12 mouse cellular contexts compared by ENCODE assay signal in genomic region chr19:43666661-43667429, GRCm38 (mm10). TPM values are rescaled to one million over a fixed set of nuclear protein-coding genes. Genes with fewer than 3 reads are reported as not detected.
DNase-seq lines count a peak whose midpoint lies in the region; ATAC-seq and TF ChIP-seq lines count a peak whose summit lies in the region.
"Had no signal": no experiment of that assay in that cellular context is flagged by ENCODE, and none has a peak within 500 bp of the region (broad histone marks: within the 10 kb centered on the region; RNA-seq: fewer than 3 reads in every experiment).

No protein-coding gene starts in this region.

- H3K4me2 ChIP-seq in liver, postnatal 0 days (ENCODE audit: low read depth, low read length), result no peak overlapping the region
- H3K4me2 ChIP-seq in liver, embryonic 12.5 days, result no peak overlapping the region
- H3K4me2 ChIP-seq: embryonic facial prominence, embryonic 12.5 days; midbrain, embryonic 12.5 days had no signal

- ATAC-seq in liver, postnatal 0 days, result peak; percentile 10; the same call in 1 of the 2 replicates
- no peak for ATAC-seq in liver, embryonic 12.5 days
- ATAC-seq in megakaryocyte progenitor cell, adult 5-6 weeks (replicated peaks; ENCODE audit: poor library complexity), result peak; percentile 42
- ATAC-seq: inflammation-experienced regulatory T-cells, adult 6 months had no signal

- DNase-seq in liver, postnatal 0 days, result no peak
- DNase-seq in NIH3T3 (ENCODE audit: low read depth) (peak; percentile 69), liver (no peak)
- peak; percentile 61 for DNase-seq in gastrocnemius, adult 2 months
- DNase-seq in right cerebral cortex, postnatal 36 days (ENCODE audit: low spot score in 2 of 2), result no peak

- WGBS in liver, postnatal 0 days (ENCODE audit: insufficient replicate concordance), result 84% methylated on average over 22 of the region's 22 CpGs
- 78% methylated on average over 22 of the region's 22 CpGs for WGBS in liver, embryonic 12.5 days (ENCODE audit: insufficient replicate concordance)

- no peaks in the 10 kb centered on the region for H3K9me3 ChIP-seq in liver, postnatal 0 days (ENCODE audit: low read length)
- H3K9me3 ChIP-seq in liver, embryonic 12.5 days (replicated peaks), result no peaks in the 10 kb centered on the region
- H3K9me3 ChIP-seq: embryonic facial prominence, embryonic 12.5 days; midbrain, embryonic 12.5 days had no signal

- H3K36me3 ChIP-seq in liver, postnatal 0 days (replicated peaks; ENCODE audit: insufficient read depth, low read length), result peaks cover 33% of the 10 kb centered on the region
- H3K36me3 ChIP-seq in liver, embryonic 12.5 days, result peaks cover 45% of the 10 kb centered on the region

- H3K27ac ChIP-seq in liver, postnatal 0 days (ENCODE audit: low read depth), result no peak overlapping the region
- H3K27ac ChIP-seq in liver, embryonic 12.5 days, result no peak overlapping the region
- peak overlapping the region; percentile 66 for H3K27ac ChIP-seq in gastrocnemius, adult 2 months
- H3K27ac ChIP-seq: embryonic facial prominence, embryonic 12.5 days; midbrain, embryonic 12.5 days had no signal

- H3K4me3 ChIP-seq in liver, postnatal 0 days (ENCODE audit: low read depth, low read length), result no peak overlapping the region
- no peak overlapping the region for H3K4me3 ChIP-seq in liver, embryonic 12.5 days
- H3K4me3 ChIP-seq in gastrocnemius, adult 2 months, result no peak overlapping the region
- H3K4me3 ChIP-seq: embryonic facial prominence, embryonic 12.5 days; midbrain, embryonic 12.5 days had no signal

- no peak for TF ChIP-seq EP300 in liver, postnatal 0 days (IDR thresholded peaks at IDR 0.05; ENCODE audit: low read depth)

- no peak for TF ChIP-seq CTCF in liver, postnatal 0 days (IDR thresholded peaks at IDR 0.05; ENCODE audit: low read depth)
- TF ChIP-seq CTCF in gastrocnemius, adult 2 months (IDR thresholded peaks at IDR 0.05), result no peak

- intact Hi-C loops in gastrocnemius, adult 2 months (cut with DNase I), result loop anchor here (5.0 kb wide), 1 partner anchor 135 kb away; no protein-coding TSS in a partner anchor

- H3K4me1 ChIP-seq in liver, postnatal 0 days (ENCODE audit: insufficient read depth), result peaks cover 20% of the 10 kb centered on the region
- H3K4me1 ChIP-seq in liver, embryonic 12.5 days, result peaks cover 18% of the 10 kb centered on the region; the same call in 1 of the 2 replicates
- H3K4me1 ChIP-seq: midbrain, embryonic 12.5 days had no signal

- H3K9ac ChIP-seq in liver, postnatal 0 days (replicated peaks), result no peak overlapping the region
- H3K9ac ChIP-seq in liver, embryonic 12.5 days, result no peak overlapping the region
- H3K9ac ChIP-seq: embryonic facial prominence, embryonic 12.5 days; midbrain, embryonic 12.5 days had no signal

- no peaks in the 10 kb centered on the region for H3K27me3 ChIP-seq in liver, postnatal 0 days (ENCODE audit: insufficient read depth, low read length)
- H3K27me3 ChIP-seq in liver, embryonic 12.5 days (replicated peaks), result no peaks in the 10 kb centered on the region
- H3K27me3 ChIP-seq: embryonic facial prominence, embryonic 12.5 days; midbrain, embryonic 12.5 days had no signal

RNA-seq across cellular contexts. Expression of gene Slc25a28, which starts 7.8 kb away (rescaled TPM):
- polyA plus RNA-seq in liver, postnatal 0 days (2015; fragmentation: Nextera tagmentation; extraction: Ambion mirVana), result 4.8 and 6.3 TPM in 2 replicates
- 11.6 and 13.4 TPM in 2 replicates for polyA plus RNA-seq in liver, embryonic 12.5 days (2016; fragmentation: Nextera tagmentation; extraction: Ambion mirVana)
- 10 to 100 TPM; 21.2 to 28.7 TPM for total RNA-seq in gastrocnemius, adult 2 months (2021)
- total RNA-seq in megakaryocyte progenitor cell, adult 5-6 weeks (2015), result 26.6 and 29.2 TPM in 2 replicates
- 39.5 and 43.3 TPM in 2 replicates for total RNA-seq in megakaryocyte progenitor cell, adult 5-6 weeks (2017)

RNA-seq across cellular contexts. Expression of gene Entpd7, which starts 22.6 kb away (rescaled TPM):
- 1.9 TPM in 2 replicates for polyA plus RNA-seq in liver, postnatal 0 days (2015; fragmentation: Nextera tagmentation; extraction: Ambion mirVana)
- polyA plus RNA-seq in liver, embryonic 12.5 days (2016; fragmentation: Nextera tagmentation; extraction: Ambion mirVana), result 4.1 and 4.9 TPM in 2 replicates
- total RNA-seq in gastrocnemius, adult 2 months (2021), result 1 to 10 TPM; 1.2 to 1.3 TPM
- 20.7 and 21.7 TPM in 2 replicates for total RNA-seq in megakaryocyte progenitor cell, adult 5-6 weeks (2015)
- 5.3 and 9.3 TPM in 2 replicates for total RNA-seq in megakaryocyte progenitor cell, adult 5-6 weeks (2017)

RNA-seq across cellular contexts. Expression of gene Nkx2-3, which starts 54.7 kb away (rescaled TPM):
- 0.05 and 0.13 TPM in 2 replicates for polyA plus RNA-seq in liver, postnatal 0 days (2015; fragmentation: Nextera tagmentation; extraction: Ambion mirVana)
- 0.33 and 1.2 TPM in 2 replicates for polyA plus RNA-seq in liver, embryonic 12.5 days (2016; fragmentation: Nextera tagmentation; extraction: Ambion mirVana)
- total RNA-seq in gastrocnemius, adult 2 months (2021), result not detected
- total RNA-seq in megakaryocyte progenitor cell, adult 5-6 weeks (2015), result 0.32 and 0.64 TPM in 2 replicates
- 1.4 TPM in 1 of 2 replicates, not detected in the other for total RNA-seq in megakaryocyte progenitor cell, adult 5-6 weeks (2017)
- total RNA-seq: MEL had no signal
- polyA plus RNA-seq: inflammation-experienced regulatory T-cells, adult 6 months; limb, embryonic 14.5 days had no signal

Comparison
In these comparisons a context has a peak if more than half of its experiments do, and no peak if none do; other contexts are left out.
1. DNase-seq: peak in NIH3T3 (single experiment) and gastrocnemius, adult 2 months (single experiment); none in liver, postnatal 0 days (single experiment), right cerebral cortex, postnatal 36 days (0 of 2) and liver (single experiment).